Mouse (Mus musculus): Measurements from ENCODE around the gene Noxo1. TPM values are rescaled to one million over a fixed set of nuclear protein-coding genes. Genes with fewer than 3 reads are reported as not detected.

Noxo1 gene
- 10.3 and 10.4 TPM in 2 replicates for polyA plus RNA-seq (2015; fragmentation: Nextera tagmentation; extraction: Ambion mirVana)

DNA sequence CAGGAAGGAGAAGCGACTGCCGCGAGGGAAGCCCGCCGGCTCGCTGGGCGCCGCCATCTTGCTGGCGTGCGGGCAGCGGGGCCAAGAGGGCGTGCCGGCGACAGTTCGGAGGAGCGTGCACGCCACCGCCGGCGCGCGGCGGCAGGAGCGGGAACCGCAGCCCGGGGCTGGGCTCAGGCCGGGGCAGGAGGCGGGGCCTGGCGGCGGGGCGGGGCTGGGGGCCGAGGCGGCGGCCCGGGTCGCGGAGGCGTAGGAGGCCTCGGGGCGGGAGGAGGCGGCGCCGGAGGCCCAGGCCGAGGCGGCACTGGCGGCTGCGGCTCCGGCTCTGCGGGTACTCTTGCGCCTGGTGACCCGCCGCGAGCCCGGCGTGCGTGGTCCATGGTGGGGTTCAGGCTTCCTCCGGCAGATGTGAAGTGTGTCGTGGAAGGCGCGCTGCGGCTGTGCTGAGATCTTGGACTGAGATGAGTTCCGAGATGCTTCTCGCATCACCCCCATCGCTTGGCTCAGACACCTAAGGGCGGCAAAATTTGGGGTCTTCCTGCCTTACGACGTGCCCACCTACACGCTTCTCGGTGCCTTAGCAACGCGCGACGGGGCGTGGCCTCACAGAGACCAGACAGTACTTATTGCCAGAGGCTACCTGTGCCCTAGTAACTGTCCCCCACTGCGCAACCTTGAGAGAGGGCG lies at the start of gene Noxo1, which contains the start of gene Gfer:
Noxo1 (plus strand) TSS at position 224 of the 687 bp plus-strand sequence.
Gfer (minus strand) TSS at position 146 of the 687 bp plus-strand sequence.
- H3K36me3 ChIP-seq = peaks cover 13% of the 10 kb centered on the region; the same call in 1 of the 2 replicates
- peak; percentile 93 for ATAC-seq
- under 1% methylated on average over 69 of the region's 76 CpGs for whole genome bisulfite sequencing

GRCm38 (mm10) chr17:24646381-24646780 lies 49.7 kb upstream of the Noxo1 start:
- Histone ChIP-seq H3K9me3 (no peaks in the 10 kb centered on the region), H3K4me1 (replicated peaks) (peaks cover 40% of the 10 kb centered on the region), H3K27me3 (replicated peaks) (no peaks in the 10 kb centered on the region), H3K27ac (0 out of 2 replicates have a peak overlapping the region, but pooled peaks have one; percentile 81), H3K36me3 (no peaks in the 10 kb centered on the region), H3K4me2 (replicated peaks) (no peak overlapping the region), H3K9ac (no peak overlapping the region), H3K4me3 (replicated peaks) (no peak overlapping the region)
- ATAC-seq = no peak
- WGBS = 88% methylated on average over 4 of the region's 4 CpGs

More for the DNA sequence above, at the start of gene Noxo1, which contains the start of gene Gfer:
- Histone ChIP-seq H3K27ac (peak within 1 kb of the TSS; percentile 91), H3K27me3 (replicated peaks) (peaks cover under 1% of the 10 kb centered on the region; the same call in 1 of the 2 replicates), H3K9me3 (no peaks in the 10 kb centered on the region), H3K4me2 (replicated peaks) (peak within 1 kb of the TSS; percentile 91), H3K4me3 (replicated peaks) (peak within 1 kb of the TSS; percentile 80), H3K9ac (peak within 1 kb of the TSS; percentile 84), H3K4me1 (replicated peaks) (peaks cover 26% of the 10 kb centered on the region)

DNA sequence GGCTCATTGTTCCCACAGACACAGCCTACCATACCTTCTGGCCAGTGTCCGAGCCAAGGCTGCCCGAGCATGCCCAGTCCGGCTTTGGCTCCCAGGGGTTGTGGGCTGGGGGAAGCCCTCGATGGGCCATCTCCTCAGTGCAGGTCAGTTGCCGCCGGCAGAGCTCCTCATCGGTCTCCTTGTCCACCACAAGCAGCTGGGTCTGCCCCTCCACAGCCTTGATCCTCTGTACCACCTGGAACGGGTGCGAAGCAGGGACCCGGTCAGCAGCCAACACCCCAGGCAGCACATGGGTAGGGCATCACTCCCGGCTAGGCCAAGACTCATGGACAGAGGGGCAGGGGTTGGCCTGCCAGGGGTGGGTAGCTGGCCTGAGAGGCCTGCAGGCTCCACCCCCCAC lies 48.5 kb upstream of the Noxo1 start:
- no peak for ATAC-seq
- Histone ChIP-seq H3K9me3 (no peaks in the 10 kb centered on the region), H3K36me3 (no peaks in the 10 kb centered on the region), H3K4me3 (replicated peaks) (peak overlapping the region; percentile 14; the same call in 1 of the 2 replicates), H3K4me1 (replicated peaks) (peaks cover 40% of the 10 kb centered on the region), H3K27me3 (replicated peaks) (no peaks in the 10 kb centered on the region), H3K27ac (0 out of 2 replicates have a peak overlapping the region, but pooled peaks have one; percentile 17), H3K4me2 (replicated peaks) (no peak overlapping the region; the same call in 1 of the 2 replicates), H3K9ac (no peak overlapping the region; the same call in 1 of the 2 replicates)
- 76% methylated on average over 11 of the region's 11 CpGs for WGBS

GRCm38 (mm10) chr17:24648731-24649377 lies 47.2 kb upstream of the Noxo1 start:
- Histone ChIP-seq H3K4me1 (replicated peaks) (peaks cover 36% of the 10 kb centered on the region), H3K9me3 (no peaks in the 10 kb centered on the region), H3K27me3 (replicated peaks) (no peaks in the 10 kb centered on the region), H3K4me3 (replicated peaks) (peak overlapping the region; percentile 72), H3K36me3 (no peaks in the 10 kb centered on the region), H3K9ac (peak overlapping the region; percentile 82; the same call in 1 of the 2 replicates), H3K4me2 (replicated peaks) (peak overlapping the region; percentile 99), H3K27ac (no peak overlapping the region)
- WGBS = 72% methylated on average over 10 of the region's 10 CpGs
- no peak for ATAC-seq

- peak overlapping the region; percentile 72 for H3K4me3 ChIP-seq (replicated peaks)
- ATAC-seq = peak; percentile 65
- peaks cover 32% of the 10 kb centered on the region for H3K4me1 ChIP-seq (replicated peaks)
- peak overlapping the region; percentile 82 for H3K9ac ChIP-seq
- no peaks in the 10 kb centered on the region for H3K36me3 ChIP-seq
- H3K27me3 ChIP-seq (replicated peaks) = no peaks in the 10 kb centered on the region
- H3K9me3 ChIP-seq = no peaks in the 10 kb centered on the region
- H3K4me2 ChIP-seq (replicated peaks) = peak overlapping the region; percentile 99
- peak overlapping the region; percentile 65 for H3K27ac ChIP-seq
- WGBS = 1% methylated on average over 35 of the region's 35 CpGs
Measured at GRCm38 (mm10) chr17:24649581-24650069, 46.4 kb upstream of the Noxo1 start.

DNA sequence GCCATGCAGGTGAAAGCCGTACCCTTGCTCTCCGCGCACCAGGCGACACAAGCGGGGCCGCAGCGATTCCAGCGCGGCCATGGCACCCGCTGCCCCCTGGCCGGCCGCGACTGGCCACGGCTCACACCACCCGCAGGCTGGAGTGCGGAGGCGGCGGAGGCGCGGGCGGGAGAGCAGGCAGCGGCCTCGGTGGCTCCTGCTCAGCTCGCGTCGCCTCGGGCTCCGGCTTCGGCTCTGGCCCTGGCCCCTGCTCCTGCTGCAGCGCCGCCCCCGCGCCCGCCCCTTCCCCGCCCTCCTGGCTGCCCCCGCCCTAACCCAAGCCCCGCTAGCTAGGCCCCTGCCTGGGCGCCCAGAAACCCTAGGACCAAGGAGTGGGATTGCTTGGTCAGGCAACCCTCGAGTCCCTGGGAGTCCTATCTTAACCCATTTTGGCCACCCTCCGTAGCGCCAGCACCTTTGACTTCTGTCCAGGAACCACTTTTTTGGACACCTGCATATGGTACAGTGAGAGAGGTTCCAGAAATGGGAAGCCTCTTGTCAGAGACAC lies 45.9 kb upstream of the Noxo1 start, which contains the start of gene Slc9a3r2:
Slc9a3r2 (minus strand) TSS at position 258 of the 547 bp plus-strand sequence.
- H3K4me3 ChIP-seq (replicated peaks) = peak within 1 kb of the TSS; percentile 72
- H3K27me3 ChIP-seq (replicated peaks) = no peaks in the 10 kb centered on the region
- under 1% methylated on average over 37 of the region's 41 CpGs for WGBS
- H3K36me3 ChIP-seq = no peaks in the 10 kb centered on the region
- peaks cover 26% of the 10 kb centered on the region for H3K4me1 ChIP-seq (replicated peaks)
- no peaks in the 10 kb centered on the region for H3K9me3 ChIP-seq
- H3K27ac ChIP-seq = peak within 1 kb of the TSS; percentile 65
- peak; percentile 83 for ATAC-seq
- peak within 1 kb of the TSS; percentile 82 for H3K9ac ChIP-seq
- H3K4me2 ChIP-seq (replicated peaks) = peak within 1 kb of the TSS; percentile 99

DNA sequence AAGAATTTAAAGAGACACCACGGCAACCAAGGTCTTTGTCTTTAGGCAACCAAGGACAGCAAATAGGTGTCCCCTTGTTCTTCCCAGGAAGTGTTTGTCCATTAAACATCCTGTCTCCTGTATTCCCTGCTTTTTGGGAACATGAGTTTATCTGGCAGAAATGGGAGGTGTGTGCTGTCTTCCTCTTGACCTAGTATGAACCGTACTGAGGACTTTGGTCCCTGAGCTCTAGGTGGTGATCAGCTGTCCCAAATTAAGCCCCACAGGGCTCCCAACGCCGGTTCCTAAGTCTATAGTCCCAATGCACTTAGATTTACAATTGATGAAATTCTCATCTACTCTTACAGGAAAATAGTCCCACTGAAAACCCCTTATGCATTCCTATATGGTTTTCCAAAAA lies 45.3 kb upstream of the Noxo1 start:
- 73% methylated on average over 4 of the region's 4 CpGs for WGBS
- H3K4me3 ChIP-seq (replicated peaks) = peak overlapping the region; percentile 72; the same call in 1 of the 2 replicates
- H3K9ac ChIP-seq = no peak overlapping the region
- peaks cover 23% of the 10 kb centered on the region for H3K4me1 ChIP-seq (replicated peaks)
- H3K36me3 ChIP-seq = no peaks in the 10 kb centered on the region
- no peak overlapping the region; the same call in 1 of the 2 replicates for H3K4me2 ChIP-seq (replicated peaks)
- no peaks in the 10 kb centered on the region for H3K27me3 ChIP-seq (replicated peaks)
- ATAC-seq = no peak
- H3K9me3 ChIP-seq = no peaks in the 10 kb centered on the region
- no peak overlapping the region for H3K27ac ChIP-seq

- H3K4me3 ChIP-seq (replicated peaks) = no peak overlapping the region
- H3K27ac ChIP-seq = no peak overlapping the region
- peaks cover 23% of the 10 kb centered on the region for H3K4me1 ChIP-seq (replicated peaks)
- H3K27me3 ChIP-seq (replicated peaks) = 0 out of 2 replicates have a peak, but pooled peaks cover under 1% of the 10 kb centered on the region
- no peaks in the 10 kb centered on the region for H3K36me3 ChIP-seq
- WGBS = 67% methylated on average over 3 of the region's 3 CpGs
- H3K4me2 ChIP-seq (replicated peaks) = no peak overlapping the region
- H3K9me3 ChIP-seq = no peaks in the 10 kb centered on the region
- no peak for ATAC-seq
- no peak overlapping the region for H3K9ac ChIP-seq
Measured at GRCm38 (mm10) chr17:24651835-24652234, 44.2 kb upstream of the Noxo1 start.

DNA sequence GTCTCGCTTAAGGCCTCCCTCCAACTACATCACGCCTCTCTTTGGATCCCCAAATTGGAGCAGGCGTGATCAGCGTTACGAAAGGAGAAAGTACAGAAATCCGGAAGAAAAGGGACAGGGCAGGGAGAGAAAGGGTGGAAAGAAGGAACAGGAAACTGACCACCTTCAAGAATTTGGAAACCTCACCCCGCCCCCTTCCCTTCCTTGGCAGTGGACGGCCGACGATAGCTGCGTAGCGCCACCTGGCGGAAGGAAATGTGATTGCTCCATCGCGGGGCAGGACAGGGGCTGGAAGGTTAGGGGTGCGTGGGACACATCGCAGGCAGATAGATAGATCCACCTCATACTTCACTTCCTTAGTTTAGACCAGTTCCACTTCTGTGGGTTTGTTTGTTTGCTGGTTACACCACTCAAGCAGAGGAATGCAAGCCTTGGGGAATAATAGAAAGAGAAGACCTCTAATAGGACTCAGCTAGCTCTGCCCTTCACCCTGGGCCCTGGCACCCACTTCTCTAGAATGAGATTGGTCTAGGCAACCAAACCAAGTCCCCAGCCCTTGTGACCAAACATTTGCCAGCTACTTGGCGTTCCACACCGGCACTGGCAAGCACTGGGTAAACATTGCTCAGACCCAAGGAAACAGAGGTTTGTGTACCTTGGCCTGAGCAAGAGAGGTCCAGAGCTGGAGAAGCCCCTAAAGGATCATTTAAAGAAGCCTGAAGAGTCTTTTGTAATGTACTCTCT lies 41.9 kb upstream of the Noxo1 start:
- no peaks in the 10 kb centered on the region for H3K36me3 ChIP-seq
- peak overlapping the region; percentile 64 for H3K4me2 ChIP-seq (replicated peaks)
- no peaks in the 10 kb centered on the region for H3K9me3 ChIP-seq
- peak overlapping the region; percentile 25; the same call in 1 of the 2 replicates for H3K4me3 ChIP-seq (replicated peaks)
- H3K27me3 ChIP-seq (replicated peaks) = peaks cover 23% of the 10 kb centered on the region
- WGBS = 5% methylated on average over 19 of the region's 19 CpGs
- ATAC-seq = peak; percentile 58
- H3K4me1 ChIP-seq (replicated peaks) = peaks cover 24% of the 10 kb centered on the region
- no peak overlapping the region for H3K9ac ChIP-seq
- H3K27ac ChIP-seq = no peak overlapping the region

DNA sequence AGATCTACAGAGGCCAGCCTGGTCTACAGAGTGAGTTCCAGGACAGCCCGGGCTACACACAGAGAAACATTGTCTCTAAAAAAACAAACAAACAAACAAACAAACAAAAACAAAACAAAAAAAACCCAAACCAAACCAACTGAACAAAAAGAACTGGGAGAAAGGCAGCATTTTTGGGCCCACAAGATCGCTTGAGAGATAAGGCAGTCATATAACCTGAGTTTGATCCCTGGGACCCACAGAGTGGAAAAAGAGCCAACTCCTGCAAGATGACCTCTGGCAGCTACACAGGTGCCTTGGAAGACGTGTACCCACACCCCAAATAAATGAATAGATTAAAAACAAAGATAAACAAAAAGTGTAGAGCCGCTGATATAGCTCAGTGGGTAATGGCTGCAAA lies 41.1 kb upstream of the Noxo1 start:
- WGBS = 69% methylated on average over 4 of the region's 4 CpGs
- H3K4me1 ChIP-seq (replicated peaks) = peaks cover 17% of the 10 kb centered on the region
- peaks cover 30% of the 10 kb centered on the region for H3K27me3 ChIP-seq (replicated peaks)
- no peaks in the 10 kb centered on the region for H3K9me3 ChIP-seq
- no peak overlapping the region for H3K27ac ChIP-seq
- no peaks in the 10 kb centered on the region for H3K36me3 ChIP-seq
- no peak for ATAC-seq
- H3K9ac ChIP-seq = no peak overlapping the region
- no peak overlapping the region for H3K4me3 ChIP-seq (replicated peaks)
- no peak overlapping the region for H3K4me2 ChIP-seq (replicated peaks)

DNA sequence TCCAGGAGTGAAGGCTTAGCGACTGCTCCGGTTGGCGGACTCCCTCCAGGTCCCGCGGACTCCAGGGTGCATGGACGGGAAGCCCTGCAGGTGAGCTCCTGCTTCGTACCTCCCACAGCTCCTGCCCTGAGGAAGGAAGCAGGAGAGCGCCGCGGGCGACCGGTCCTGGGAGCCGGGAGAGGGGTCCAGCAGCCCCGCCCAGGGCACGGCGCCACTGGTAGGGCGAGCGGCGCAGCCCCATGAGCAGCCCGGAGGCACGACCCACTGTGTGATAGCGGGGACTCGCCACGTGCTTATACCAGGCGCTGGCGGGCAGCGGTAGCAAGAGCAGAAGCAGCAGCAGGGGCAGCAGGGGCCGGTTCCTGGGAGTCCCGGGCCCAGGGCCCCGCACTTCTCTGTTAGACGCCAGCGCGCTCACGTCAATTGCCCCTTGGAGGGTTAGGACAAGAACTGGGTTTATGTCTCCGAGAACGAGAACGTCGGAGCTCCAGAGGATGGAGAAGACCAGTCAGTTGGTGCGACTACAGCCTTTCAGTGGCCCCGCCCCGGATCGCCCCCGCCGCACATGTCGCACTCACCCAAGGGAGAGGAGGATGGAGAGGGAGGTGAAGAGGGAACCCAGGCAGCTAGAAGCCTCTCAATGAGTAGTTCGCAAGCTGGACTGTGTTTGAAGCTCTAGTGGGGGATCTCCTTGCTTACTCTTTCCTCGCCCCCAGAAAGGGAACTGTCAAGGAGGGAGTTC lies 37.8 kb upstream of the Noxo1 start, which contains the start of gene Npw:
Npw (minus strand) TSS at position 441 of the 742 bp plus-strand sequence.
- Histone ChIP-seq H3K36me3 (no peaks in the 10 kb centered on the region), H3K9ac (peak within 1 kb of the TSS; percentile 62), H3K4me1 (replicated peaks) (peaks cover 12% of the 10 kb centered on the region), H3K27me3 (replicated peaks) (peaks cover 40% of the 10 kb centered on the region), H3K9me3 (no peaks in the 10 kb centered on the region), H3K27ac (no peak within 1 kb of the TSS), H3K4me2 (replicated peaks) (peak within 1 kb of the TSS; percentile 96), H3K4me3 (replicated peaks) (peak within 1 kb of the TSS; percentile 43)
- WGBS = 2% methylated on average over 47 of the region's 47 CpGs
- peak; percentile 52 for ATAC-seq

All from intestine, embryonic 15.5 days (tissue).